Mouse (Mus musculus): ENCODE data around the gene Kdm1a. TPM values are rescaled to one million over a fixed set of nuclear protein-coding genes. Genes with fewer than 3 reads are reported as not detected.

The Kdm1a gene
- polyA plus RNA-seq (2012; rRNA removed), result 61.2 and 63.1 TPM in 2 replicates

DNA sequence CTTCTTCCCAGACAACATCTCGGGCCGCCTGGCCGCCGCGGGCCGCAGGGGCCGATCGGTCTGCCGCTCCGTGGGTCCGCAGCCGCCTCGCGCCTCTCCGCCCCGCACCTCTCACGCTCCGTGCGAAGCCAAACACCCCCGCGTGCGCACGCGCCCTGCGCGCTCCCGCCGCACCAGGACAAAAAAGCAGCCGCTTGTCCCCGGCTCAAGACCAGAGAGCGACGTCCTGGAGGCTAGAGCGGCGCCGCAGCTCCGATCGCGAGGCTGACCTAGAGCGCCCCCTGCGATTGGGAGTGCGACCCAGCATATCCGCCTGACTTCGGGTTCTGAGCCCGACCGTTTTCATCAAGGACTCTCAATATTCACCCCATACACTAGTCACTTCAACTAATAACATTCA lies at the start of gene Kdm1a:
Kdm1a (minus strand) TSS at position 156 of the 400 bp plus-strand sequence.
- Histone ChIP-seq H3K4me1 (ENCODE audit: control insufficient read depth, insufficient read depth, low read length) (peaks cover 2% of the 10 kb centered on the region; the same call in 1 of the 2 replicates), H3K27me3 (ENCODE audit: control insufficient read depth, insufficient read depth, low read length) (no peaks in the 10 kb centered on the region), H3K27ac (ENCODE audit: insufficient read depth, low read length) (peak within 1 kb of the TSS; percentile 26; the same call in 1 of the 2 replicates), H3K4me3 (replicated peaks; ENCODE audit: insufficient read depth, low read depth, low read length) (peak within 1 kb of the TSS; percentile 89)
- WGBS, result under 1% methylated on average over 45 of the region's 45 CpGs
- TF ChIP-seq CTCF (IDR thresholded peaks at IDR 0.05; ENCODE audit: borderline replicate concordance, insufficient read depth, low read depth, low read length) (peak; percentile 89), POLR2A (IDR thresholded peaks at IDR 0.05; ENCODE audit: borderline replicate concordance, insufficient read depth, low read length) (peak; percentile 71)
- DNase-seq, result peak; percentile 95 to 96

DNA sequence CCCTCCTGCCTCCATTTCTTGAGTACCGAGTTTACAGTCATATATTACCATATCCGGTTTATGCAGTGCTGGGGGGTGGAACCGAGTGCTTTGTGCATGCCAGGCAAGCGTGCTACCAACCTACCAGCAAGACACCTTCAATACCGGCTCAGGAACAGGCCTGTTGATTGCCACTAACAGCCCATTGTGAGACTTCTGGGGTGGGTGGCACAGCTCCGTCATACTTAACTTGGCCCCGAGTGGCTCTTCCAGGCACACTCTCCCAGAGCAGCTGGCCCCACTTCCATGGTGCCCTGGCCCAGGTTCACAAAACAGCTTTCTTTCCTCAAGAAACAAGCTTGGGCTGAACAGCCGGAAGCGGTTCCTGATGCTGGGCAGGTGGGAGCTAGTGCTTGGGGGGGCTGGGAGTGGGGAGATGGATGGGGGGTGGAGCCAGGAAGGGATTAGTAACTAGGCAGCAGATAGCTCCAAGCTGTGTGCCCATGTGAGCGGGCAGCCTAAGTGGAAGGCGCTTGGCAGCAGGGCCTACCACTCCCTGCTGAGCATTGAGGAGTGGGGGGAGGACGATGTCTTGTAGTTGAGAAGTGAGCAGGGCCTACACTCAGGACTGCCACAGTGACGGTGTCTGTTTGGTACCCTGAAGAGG lies 49.5 kb upstream of the Kdm1a start:
- 22% methylated on average over 13 of the region's 13 CpGs for WGBS
- Histone ChIP-seq H3K27me3 (ENCODE audit: control insufficient read depth, insufficient read depth, low read length) (no peaks in the 10 kb centered on the region), H3K27ac (ENCODE audit: insufficient read depth, low read length) (no peak overlapping the region), H3K4me3 (replicated peaks; ENCODE audit: insufficient read depth, low read depth, low read length) (no peak overlapping the region), H3K4me1 (ENCODE audit: control insufficient read depth, insufficient read depth, low read length) (peaks cover 15% of the 10 kb centered on the region)
- no peak for TF ChIP-seq POLR2A (IDR thresholded peaks at IDR 0.05; ENCODE audit: borderline replicate concordance, insufficient read depth, low read length)
- no peak for TF ChIP-seq CTCF (IDR thresholded peaks at IDR 0.05; ENCODE audit: borderline replicate concordance, insufficient read depth, low read depth, low read length)
- peak in 1 of 2 experiments; percentile 50 for DNase-seq

DNA sequence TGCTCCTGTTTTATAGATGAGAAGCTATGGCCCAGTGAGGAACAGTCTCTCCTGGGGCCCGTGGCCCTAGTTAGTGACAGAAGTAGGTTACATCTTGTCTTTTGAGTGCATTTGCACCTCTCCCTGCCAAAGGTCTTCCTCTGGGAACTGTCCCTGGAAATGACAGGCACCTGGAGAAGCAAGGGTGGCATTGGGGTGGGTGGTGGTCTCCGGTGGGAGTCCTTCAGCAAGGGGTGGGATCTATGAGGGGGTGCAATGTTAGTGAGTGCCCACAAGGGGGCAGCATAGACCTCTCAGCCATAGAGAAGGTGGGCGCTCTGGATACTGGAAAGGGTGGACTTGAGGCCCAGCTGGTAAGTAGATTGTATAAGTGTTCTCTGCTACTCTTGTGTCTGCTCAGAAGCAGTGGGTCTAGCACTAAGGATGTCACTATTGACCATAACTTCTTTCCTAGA lies 48.9 kb upstream of the Kdm1a start:
- no peak overlapping the region for H3K27ac ChIP-seq (ENCODE audit: insufficient read depth, low read length)
- H3K4me3 ChIP-seq (replicated peaks; ENCODE audit: insufficient read depth, low read depth, low read length), result no peak overlapping the region
- H3K27me3 ChIP-seq (ENCODE audit: control insufficient read depth, insufficient read depth, low read length), result no peaks in the 10 kb centered on the region
- DNase-seq, result peak in 1 of 2 experiments; percentile 44
- peak; percentile 80 for TF ChIP-seq CTCF (IDR thresholded peaks at IDR 0.05; ENCODE audit: borderline replicate concordance, insufficient read depth, low read depth, low read length)
- TF ChIP-seq POLR2A (IDR thresholded peaks at IDR 0.05; ENCODE audit: borderline replicate concordance, insufficient read depth, low read length), result no peak
- WGBS, result 55% methylated on average over 3 of the region's 3 CpGs
- H3K4me1 ChIP-seq (ENCODE audit: control insufficient read depth, insufficient read depth, low read length), result peaks cover 15% of the 10 kb centered on the region

DNA sequence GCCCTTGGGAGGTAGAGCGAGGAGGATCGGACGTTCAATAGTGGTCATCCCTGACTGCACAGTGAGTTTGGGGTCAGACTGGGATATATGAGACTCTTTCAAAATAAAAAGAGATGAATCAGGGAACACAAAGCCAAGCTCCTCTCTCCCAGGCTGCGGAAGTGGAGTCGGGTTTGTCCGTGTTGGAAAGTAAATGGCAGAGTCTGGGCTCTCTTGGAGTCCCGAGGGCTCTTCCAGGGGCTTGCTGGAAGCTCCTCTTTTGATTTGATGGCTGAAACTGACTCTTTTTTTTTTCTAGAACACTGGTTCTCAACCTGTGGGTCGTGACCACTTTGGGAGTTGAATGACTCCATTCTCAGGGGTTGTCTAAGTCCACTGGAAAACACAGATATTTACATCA lies 47.7 kb upstream of the Kdm1a start:
- no peak for DNase-seq
- H3K27ac ChIP-seq (ENCODE audit: insufficient read depth, low read length), result no peak overlapping the region
- peaks cover 15% of the 10 kb centered on the region for H3K4me1 ChIP-seq (ENCODE audit: control insufficient read depth, insufficient read depth, low read length)
- 73% methylated on average over 8 of the region's 8 CpGs for WGBS
- H3K4me3 ChIP-seq (replicated peaks; ENCODE audit: insufficient read depth, low read depth, low read length), result no peak overlapping the region
- no peaks in the 10 kb centered on the region for H3K27me3 ChIP-seq (ENCODE audit: control insufficient read depth, insufficient read depth, low read length)
- no peak for TF ChIP-seq POLR2A (IDR thresholded peaks at IDR 0.05; ENCODE audit: borderline replicate concordance, insufficient read depth, low read length)
- no peak for TF ChIP-seq CTCF (IDR thresholded peaks at IDR 0.05; ENCODE audit: borderline replicate concordance, insufficient read depth, low read depth, low read length)

DNA sequence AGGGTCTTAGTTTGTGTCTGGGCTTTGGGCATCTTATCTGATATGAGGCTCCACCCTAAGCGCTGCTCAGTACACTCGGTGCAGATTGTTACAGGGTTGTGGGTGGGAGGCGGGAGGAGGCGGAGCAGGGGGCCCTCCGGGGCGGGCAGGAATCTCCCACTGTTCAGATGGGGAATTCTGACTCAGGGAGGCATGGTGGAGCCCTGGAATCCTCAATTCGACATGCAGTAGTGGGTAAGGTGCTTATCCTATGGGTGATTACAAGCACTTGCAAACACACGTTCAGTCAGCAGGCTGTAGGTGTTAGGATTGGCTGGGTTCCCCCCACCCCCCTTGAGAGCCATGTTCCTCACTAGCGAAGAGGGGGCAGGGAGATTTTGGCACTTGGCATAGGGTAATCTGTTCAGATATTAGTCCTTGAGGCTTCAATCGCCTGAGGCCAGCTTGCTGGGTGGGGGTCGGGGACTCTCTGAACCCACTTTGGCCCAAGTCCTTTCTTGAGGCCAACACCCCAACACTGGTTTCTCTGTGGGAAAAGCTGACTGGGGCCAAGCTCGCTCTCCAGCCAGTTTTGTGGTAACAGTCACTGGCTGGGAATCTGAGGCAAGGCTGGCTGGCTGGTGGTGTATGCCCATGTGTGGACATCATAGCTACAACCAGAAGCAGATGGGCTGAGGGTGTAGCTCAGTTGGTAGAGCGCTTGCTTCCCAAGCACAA lies 47.1 kb upstream of the Kdm1a start:
- Histone ChIP-seq H3K4me1 (ENCODE audit: control insufficient read depth, insufficient read depth, low read length) (peaks cover 15% of the 10 kb centered on the region), H3K27ac (ENCODE audit: insufficient read depth, low read length) (no peak overlapping the region), H3K27me3 (ENCODE audit: control insufficient read depth, insufficient read depth, low read length) (no peaks in the 10 kb centered on the region), H3K4me3 (replicated peaks; ENCODE audit: insufficient read depth, low read depth, low read length) (no peak overlapping the region)
- 18% methylated on average over 13 of the region's 13 CpGs for WGBS
- TF ChIP-seq CTCF (IDR thresholded peaks at IDR 0.05; ENCODE audit: borderline replicate concordance, insufficient read depth, low read depth, low read length) (no peak), POLR2A (IDR thresholded peaks at IDR 0.05; ENCODE audit: borderline replicate concordance, insufficient read depth, low read length) (no peak)
- no peak for DNase-seq

DNA sequence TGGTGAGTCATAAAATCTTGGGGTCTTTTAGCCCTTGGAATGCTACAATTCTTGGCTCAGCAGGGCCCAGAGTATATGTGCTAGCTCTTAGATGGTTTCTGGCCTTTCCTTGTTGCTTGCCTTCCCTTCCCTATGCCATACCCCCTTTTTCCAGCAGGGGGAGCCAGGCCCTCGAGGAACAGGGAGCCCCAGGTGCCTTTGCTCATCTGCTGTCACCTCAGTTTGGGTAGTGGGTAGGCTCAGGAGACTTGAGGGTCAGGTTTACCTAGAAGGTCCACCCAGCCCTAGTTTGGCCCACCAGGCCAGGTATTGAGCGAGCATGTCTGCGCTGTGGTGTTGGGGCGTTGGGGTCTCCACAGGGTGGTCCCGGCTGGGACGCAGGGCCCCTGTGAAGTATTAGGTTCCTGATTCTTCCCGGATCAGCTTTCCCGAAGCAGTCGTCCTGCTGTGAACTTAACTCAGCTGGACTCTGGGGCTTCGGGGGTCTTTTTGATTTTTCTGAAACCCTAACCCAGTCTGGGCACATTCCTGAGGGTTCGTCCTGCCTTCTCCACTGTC lies 46.5 kb upstream of the Kdm1a start:
- DNase-seq, result peak; percentile 76 to 88
- no peaks in the 10 kb centered on the region for H3K27me3 ChIP-seq (ENCODE audit: control insufficient read depth, insufficient read depth, low read length)
- WGBS, result 19% methylated on average over 11 of the region's 11 CpGs
- TF ChIP-seq POLR2A (IDR thresholded peaks at IDR 0.05; ENCODE audit: borderline replicate concordance, insufficient read depth, low read length) (no peak), CTCF (IDR thresholded peaks at IDR 0.05; ENCODE audit: borderline replicate concordance, insufficient read depth, low read depth, low read length) (peak; percentile 95)
- no peak overlapping the region for H3K27ac ChIP-seq (ENCODE audit: insufficient read depth, low read length)
- no peak overlapping the region for H3K4me3 ChIP-seq (replicated peaks; ENCODE audit: insufficient read depth, low read depth, low read length)
- peaks cover 15% of the 10 kb centered on the region for H3K4me1 ChIP-seq (ENCODE audit: control insufficient read depth, insufficient read depth, low read length)

DNA sequence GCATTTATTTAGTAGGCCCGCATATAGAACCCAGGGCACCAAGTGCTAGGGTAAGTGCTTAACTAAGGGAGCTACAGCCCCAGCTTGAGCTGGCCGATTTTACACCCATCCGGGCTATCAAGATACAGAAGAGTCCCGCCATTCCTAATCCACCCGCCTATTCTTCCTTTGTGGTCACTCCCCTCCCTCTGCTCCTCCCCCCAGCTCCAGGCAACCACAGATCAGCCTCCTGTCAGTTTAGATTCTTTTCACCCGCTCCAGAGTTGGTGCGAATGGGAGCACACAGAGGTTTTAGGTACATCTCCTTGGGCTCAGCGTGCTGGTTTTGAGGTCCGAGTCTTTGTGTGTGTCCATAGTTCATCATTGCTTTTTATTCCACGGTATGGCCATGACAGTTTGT lies 36.4 kb upstream of the Kdm1a start:
- H3K4me1 ChIP-seq (ENCODE audit: control insufficient read depth, insufficient read depth, low read length), result no peaks in the 10 kb centered on the region
- H3K4me3 ChIP-seq (replicated peaks; ENCODE audit: insufficient read depth, low read depth, low read length), result peak overlapping the region; percentile 23
- 18% methylated on average over 10 of the region's 10 CpGs for WGBS
- H3K27ac ChIP-seq (ENCODE audit: insufficient read depth, low read length), result no peak overlapping the region
- H3K27me3 ChIP-seq (ENCODE audit: control insufficient read depth, insufficient read depth, low read length), result no peaks in the 10 kb centered on the region
- TF ChIP-seq POLR2A (IDR thresholded peaks at IDR 0.05; ENCODE audit: borderline replicate concordance, insufficient read depth, low read length) (no peak), CTCF (IDR thresholded peaks at IDR 0.05; ENCODE audit: borderline replicate concordance, insufficient read depth, low read depth, low read length) (no peak)
- no peak for DNase-seq

Measured in cerebellum, adult 2 months (tissue).